11 mouse cellular contexts compared by ENCODE assay signal in the genomic region with DNA sequence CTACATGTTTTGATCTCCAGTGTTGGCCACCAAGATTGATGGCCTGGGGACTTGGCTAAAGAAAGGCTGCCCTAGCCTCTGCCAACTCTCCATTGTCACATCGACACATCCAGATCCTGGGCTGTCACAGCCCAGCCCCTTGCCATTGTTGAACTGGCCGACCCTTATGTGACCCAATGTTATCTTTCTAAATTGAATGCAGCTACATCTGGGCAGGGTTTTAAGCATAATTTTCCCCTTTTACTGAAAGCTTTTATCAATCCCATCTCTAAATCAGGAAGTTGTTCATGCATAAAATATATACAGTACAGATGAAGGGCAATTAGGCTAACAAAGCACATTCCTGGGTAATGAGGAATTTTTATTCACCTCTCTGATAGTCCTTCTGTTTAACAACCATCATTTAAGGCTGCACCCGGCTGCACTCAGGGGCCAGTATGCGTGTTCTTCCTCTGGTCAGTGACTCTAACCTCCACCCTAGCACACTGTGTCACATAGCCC.
DNase-seq lines count a peak whose midpoint lies in the region; ATAC-seq lines count a peak whose summit lies in the region.
"Had no signal": no experiment of that assay in that cellular context is flagged by ENCODE, and none has a peak within 500 bp of the region (broad histone marks: within the 10 kb centered on the region; RNA-seq: fewer than 3 reads in every experiment).

No protein-coding gene starts in this region.

- H3K4me3 ChIP-seq in midbrain, embryonic 13.5 days (replicated peaks), result no peak overlapping the region
- H3K4me3 ChIP-seq in midbrain, embryonic 10.5 days, result no peak overlapping the region
- no peak overlapping the region for H3K4me3 ChIP-seq in neural tube, embryonic 15.5 days (replicated peaks)
- H3K4me3 ChIP-seq in liver, embryonic 11.5 days (ENCODE audit: low read depth, low read length), result no peak overlapping the region
- H3K4me3 ChIP-seq: hindbrain, embryonic 15.5 days; limb, embryonic 10.5 days; stomach, embryonic 15.5 days had no signal

- H3K4me1 ChIP-seq in midbrain, embryonic 13.5 days (replicated peaks), result peaks cover 12% of the 10 kb centered on the region; the same call in 1 of the 2 replicates
- H3K4me1 ChIP-seq in midbrain, embryonic 10.5 days, result peaks cover 26% of the 10 kb centered on the region
- H3K4me1 ChIP-seq in neural tube, embryonic 15.5 days, result peaks cover 20% of the 10 kb centered on the region
- H3K4me1 ChIP-seq in liver, embryonic 11.5 days (replicated peaks; ENCODE audit: control insufficient read depth, insufficient read depth, low read length), result no peaks in the 10 kb centered on the region
- H3K4me1 ChIP-seq: stomach, embryonic 15.5 days had no signal

- H3K9me3 ChIP-seq in midbrain, embryonic 13.5 days, result no peaks in the 10 kb centered on the region
- no peaks in the 10 kb centered on the region for H3K9me3 ChIP-seq in midbrain, embryonic 10.5 days (replicated peaks)
- H3K9me3 ChIP-seq in neural tube, embryonic 15.5 days (replicated peaks), result no peaks in the 10 kb centered on the region
- no peaks in the 10 kb centered on the region for H3K9me3 ChIP-seq in liver, embryonic 11.5 days (ENCODE audit: control insufficient read depth, low read length)
- H3K9me3 ChIP-seq: hindbrain, embryonic 15.5 days; limb, embryonic 10.5 days; stomach, embryonic 15.5 days had no signal

- H3K27ac ChIP-seq in midbrain, embryonic 13.5 days, result 0 out of 2 replicates have a peak overlapping the region, but pooled peaks have one; percentile 25
- no peak overlapping the region for H3K27ac ChIP-seq in midbrain, embryonic 10.5 days (replicated peaks)
- no peak overlapping the region for H3K27ac ChIP-seq in neural tube, embryonic 15.5 days (replicated peaks)
- no peak overlapping the region for H3K27ac ChIP-seq in liver, embryonic 11.5 days (ENCODE audit: low read depth, low read length)
- H3K27ac ChIP-seq: hindbrain, embryonic 15.5 days; limb, embryonic 10.5 days; stomach, embryonic 15.5 days had no signal

- H3K4me2 ChIP-seq in midbrain, embryonic 13.5 days (replicated peaks), result no peak overlapping the region
- no peak overlapping the region for H3K4me2 ChIP-seq in neural tube, embryonic 15.5 days
- no peak overlapping the region for H3K4me2 ChIP-seq in liver, embryonic 11.5 days
- H3K4me2 ChIP-seq: hindbrain, embryonic 15.5 days; stomach, embryonic 15.5 days had no signal

- DNase-seq in adrenal gland, adult 8-10 months, result peak; percentile 20
- no peak for DNase-seq in adrenal gland, adult 18-20 months (ENCODE audit: low spot score in 2 of 2)
- no peak for DNase-seq in midbrain, embryonic 10.5 days (ENCODE audit: low spot score)
- DNase-seq in kidney, adult 9 months, result peak; percentile 43
- no peak for DNase-seq in urinary bladder, adult 18-20 months (ENCODE audit: low spot score in 2 of 2)
- DNase-seq in liver, embryonic 11.5 days (ENCODE audit: low spot score), result no peak

- 25% methylated on average over 4 of the region's 4 CpGs for WGBS in midbrain, embryonic 13.5 days
- WGBS in midbrain, embryonic 10.5 days, result 45% methylated on average over 4 of the region's 4 CpGs
- 13% methylated on average over 4 of the region's 4 CpGs for WGBS in neural tube, embryonic 15.5 days
- 50% methylated on average over 4 of the region's 4 CpGs for WGBS in liver, embryonic 11.5 days

- H3K9ac ChIP-seq in midbrain, embryonic 13.5 days (replicated peaks), result no peak overlapping the region
- no peak overlapping the region for H3K9ac ChIP-seq in neural tube, embryonic 15.5 days (replicated peaks)
- no peak overlapping the region for H3K9ac ChIP-seq in liver, embryonic 11.5 days (ENCODE audit: low read depth, low read length)
- H3K9ac ChIP-seq: hindbrain, embryonic 15.5 days; stomach, embryonic 15.5 days had no signal

- no peaks in the 10 kb centered on the region for H3K27me3 ChIP-seq in midbrain, embryonic 13.5 days
- H3K27me3 ChIP-seq in midbrain, embryonic 10.5 days (ENCODE audit: low read depth, poor library complexity, severe bottlenecking), result no peaks in the 10 kb centered on the region
- H3K27me3 ChIP-seq in neural tube, embryonic 15.5 days (replicated peaks), result no peaks in the 10 kb centered on the region
- H3K27me3 ChIP-seq in liver, embryonic 11.5 days (replicated peaks; ENCODE audit: control insufficient read depth, insufficient read depth, low read length), result no peaks in the 10 kb centered on the region
- H3K27me3 ChIP-seq: hindbrain, embryonic 15.5 days; stomach, embryonic 15.5 days had no signal

- ATAC-seq in midbrain, embryonic 13.5 days, result no peak; the same call in 1 of the 2 replicates
- 0 out of 2 replicates have a peak, but pooled peaks have one; percentile 46 for ATAC-seq in neural tube, embryonic 15.5 days (ENCODE audit: low FRiP score)
- ATAC-seq in liver, embryonic 11.5 days (replicated peaks; ENCODE audit: low FRiP score), result no peak

- no peaks in the 10 kb centered on the region for H3K36me3 ChIP-seq in midbrain, embryonic 13.5 days
- no peaks in the 10 kb centered on the region for H3K36me3 ChIP-seq in midbrain, embryonic 10.5 days
- no peaks in the 10 kb centered on the region for H3K36me3 ChIP-seq in neural tube, embryonic 15.5 days
- H3K36me3 ChIP-seq in liver, embryonic 11.5 days (ENCODE audit: control insufficient read depth, insufficient read depth, low read length), result no peaks in the 10 kb centered on the region
- H3K36me3 ChIP-seq: hindbrain, embryonic 15.5 days; limb, embryonic 10.5 days; stomach, embryonic 15.5 days had no signal

Comparison
In these comparisons a context has a peak if more than half of its experiments do, and no peak if none do; other contexts are left out.
1. DNase-seq: peak in adrenal gland, adult 8-10 months (single experiment) and kidney, adult 9 months (single experiment); none in adrenal gland, adult 18-20 months (0 of 2), midbrain, embryonic 10.5 days (single experiment), urinary bladder, adult 18-20 months (0 of 2) and liver, embryonic 11.5 days (single experiment).